Comparison of ENCODE assay signal across 12 mouse cellular contexts in the genomic region with DNA sequence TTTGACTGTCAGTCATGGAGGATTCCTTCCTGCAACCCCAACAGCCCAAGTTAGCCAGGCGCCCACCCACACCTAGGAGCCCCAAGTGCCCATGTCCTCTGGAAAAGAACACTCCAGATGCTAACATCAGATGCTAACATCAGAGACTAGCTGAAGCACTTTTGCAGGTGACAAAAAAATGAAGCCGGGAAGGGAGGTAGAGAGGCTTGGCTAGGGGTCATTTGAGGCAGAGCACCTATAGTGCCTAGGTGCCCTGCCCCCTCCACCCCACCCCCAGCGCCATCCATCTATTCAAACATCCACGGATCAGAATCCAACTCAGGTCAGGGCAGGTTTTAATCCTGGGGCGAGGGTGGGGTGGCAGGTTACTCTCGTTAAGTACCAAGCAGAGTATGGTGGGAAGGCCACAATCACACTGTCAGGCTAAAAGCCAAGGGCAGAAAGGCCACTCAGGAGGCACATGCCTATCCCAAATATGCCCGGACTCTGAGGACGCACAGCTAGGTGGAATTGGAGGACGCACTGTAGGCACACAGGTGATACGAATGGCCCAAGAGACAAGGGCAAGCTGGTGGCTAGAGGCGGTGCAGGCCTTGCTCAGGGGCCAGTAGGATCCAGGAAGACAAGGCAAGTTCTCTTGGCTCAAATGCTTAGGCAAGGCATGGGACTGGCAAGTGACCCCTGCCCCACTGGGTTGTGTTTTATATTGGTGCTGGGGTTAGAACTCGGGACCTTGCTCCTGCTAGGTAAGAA. TPM values are rescaled to one million over a fixed set of nuclear protein-coding genes. Genes with fewer than 3 reads are reported as not detected.
DNase-seq lines count a peak whose midpoint lies in the region; ATAC-seq and TF ChIP-seq lines count a peak whose summit lies in the region.
"Had no signal": no experiment of that assay in that cellular context is flagged by ENCODE, and none has a peak within 500 bp of the region (broad histone marks: within the 10 kb centered on the region; RNA-seq: fewer than 3 reads in every experiment).

No protein-coding gene starts in this region.

- H3K4me3 ChIP-seq in forebrain, postnatal 0 days (ENCODE audit: low read depth, low read length) = no peak overlapping the region
- H3K4me3 ChIP-seq in forebrain, embryonic 16.5 days (replicated peaks; ENCODE audit: low read length) = no peak overlapping the region
- 0 out of 2 replicates have a peak overlapping the region, but pooled peaks have one; percentile 13 for H3K4me3 ChIP-seq in liver, embryonic 11.5 days (ENCODE audit: low read depth, low read length)
- no peak overlapping the region for H3K4me3 ChIP-seq in hindbrain, embryonic 16.5 days (ENCODE audit: low read length)
- no peak overlapping the region for H3K4me3 ChIP-seq in neural tube, embryonic 13.5 days

- ATAC-seq in forebrain, postnatal 0 days = no peak
- no peak for ATAC-seq in forebrain, embryonic 16.5 days
- no peak for ATAC-seq in liver, embryonic 11.5 days (replicated peaks; ENCODE audit: low FRiP score)
- no peak for ATAC-seq in hindbrain, embryonic 16.5 days
- ATAC-seq in neural tube, embryonic 13.5 days (ENCODE audit: low read depth) = no peak

- no peak overlapping the region for H3K27ac ChIP-seq in forebrain, postnatal 0 days (ENCODE audit: low read depth, low read length)
- H3K27ac ChIP-seq in forebrain, embryonic 16.5 days (ENCODE audit: low read length) = no peak overlapping the region
- peak overlapping the region; percentile 21; the same call in 1 of the 2 replicates for H3K27ac ChIP-seq in liver, embryonic 11.5 days (ENCODE audit: low read depth, low read length)
- H3K27ac ChIP-seq in hindbrain, embryonic 16.5 days (ENCODE audit: low read depth, low read length) = no peak overlapping the region
- no peak overlapping the region for H3K27ac ChIP-seq in neural tube, embryonic 13.5 days (replicated peaks)
- H3K27ac ChIP-seq: kidney, embryonic 15.5 days; lung, embryonic 15.5 days had no signal

- H3K4me2 ChIP-seq in forebrain, postnatal 0 days (ENCODE audit: low read depth) = 0 out of 2 replicates have a peak overlapping the region, but pooled peaks have one; percentile 63
- no peak overlapping the region for H3K4me2 ChIP-seq in forebrain, embryonic 16.5 days (ENCODE audit: low read length)
- H3K4me2 ChIP-seq in liver, embryonic 11.5 days = peak overlapping the region; percentile 92
- peak overlapping the region; percentile 70; the same call in 1 of the 2 replicates for H3K4me2 ChIP-seq in hindbrain, embryonic 16.5 days (ENCODE audit: low read length)
- H3K4me2 ChIP-seq in neural tube, embryonic 13.5 days = peak overlapping the region; percentile 18; the same call in 1 of the 2 replicates

- 81% methylated on average over 12 of the region's 12 CpGs for WGBS in forebrain, postnatal 0 days
- WGBS in forebrain, embryonic 16.5 days = 82% methylated on average over 12 of the region's 12 CpGs
- WGBS in liver, embryonic 11.5 days = 83% methylated on average over 12 of the region's 12 CpGs
- 89% methylated on average over 12 of the region's 12 CpGs for WGBS in hindbrain, embryonic 16.5 days
- WGBS in neural tube, embryonic 13.5 days = 84% methylated on average over 12 of the region's 12 CpGs

- no peaks in the 10 kb centered on the region for H3K27me3 ChIP-seq in forebrain, postnatal 0 days (ENCODE audit: insufficient read depth, low read length)
- peaks cover 2% of the 10 kb centered on the region; the same call in 1 of the 2 replicates for H3K27me3 ChIP-seq in forebrain, embryonic 16.5 days (replicated peaks; ENCODE audit: control insufficient read depth, insufficient read depth, low read length)
- no peaks in the 10 kb centered on the region; the same call in 1 of the 2 replicates for H3K27me3 ChIP-seq in liver, embryonic 11.5 days (replicated peaks; ENCODE audit: control insufficient read depth, insufficient read depth, low read length)
- H3K27me3 ChIP-seq in hindbrain, embryonic 16.5 days (replicated peaks; ENCODE audit: control insufficient read depth, insufficient read depth, low read length) = no peaks in the 10 kb centered on the region
- H3K27me3 ChIP-seq in neural tube, embryonic 13.5 days = peaks cover 21% of the 10 kb centered on the region
- H3K27me3 ChIP-seq: kidney, embryonic 15.5 days had no signal

- DNase-seq in forebrain, postnatal 0 days = no peak
- no peak for DNase-seq in liver, embryonic 11.5 days (ENCODE audit: low spot score)
- no peak for DNase-seq in liver
- no peak for DNase-seq in lung, postnatal 4 days
- no peak for DNase-seq in heart, adult 18-20 months
- DNase-seq: retina, postnatal 1 day had no signal

- H3K9ac ChIP-seq in forebrain, postnatal 0 days = no peak overlapping the region
- no peak overlapping the region for H3K9ac ChIP-seq in forebrain, embryonic 16.5 days (replicated peaks; ENCODE audit: low read depth, low read length)
- H3K9ac ChIP-seq in liver, embryonic 11.5 days (ENCODE audit: low read depth, low read length) = no peak overlapping the region
- no peak overlapping the region for H3K9ac ChIP-seq in hindbrain, embryonic 16.5 days (ENCODE audit: low read depth, low read length)
- H3K9ac ChIP-seq in neural tube, embryonic 13.5 days = no peak overlapping the region
- H3K9ac ChIP-seq: kidney, embryonic 15.5 days; lung, embryonic 15.5 days had no signal

- no peaks in the 10 kb centered on the region for H3K4me1 ChIP-seq in forebrain, postnatal 0 days (ENCODE audit: insufficient read depth)
- peaks cover 14% of the 10 kb centered on the region for H3K4me1 ChIP-seq in forebrain, embryonic 16.5 days (replicated peaks; ENCODE audit: control insufficient read depth, insufficient read depth, low read length)
- H3K4me1 ChIP-seq in liver, embryonic 11.5 days (replicated peaks; ENCODE audit: control insufficient read depth, insufficient read depth, low read length) = peaks cover 29% of the 10 kb centered on the region
- peaks cover 6% of the 10 kb centered on the region; the same call in 1 of the 2 replicates for H3K4me1 ChIP-seq in hindbrain, embryonic 16.5 days (ENCODE audit: control insufficient read depth, insufficient read depth, low read depth, low read length)
- peaks cover 7% of the 10 kb centered on the region; the same call in 1 of the 2 replicates for H3K4me1 ChIP-seq in neural tube, embryonic 13.5 days (replicated peaks)

- H3K9me3 ChIP-seq in forebrain, postnatal 0 days (ENCODE audit: low read length) = no peaks in the 10 kb centered on the region
- H3K9me3 ChIP-seq in forebrain, embryonic 16.5 days (ENCODE audit: control insufficient read depth, low read length) = no peaks in the 10 kb centered on the region
- no peaks in the 10 kb centered on the region for H3K9me3 ChIP-seq in liver, embryonic 11.5 days (ENCODE audit: control insufficient read depth, low read length)
- H3K9me3 ChIP-seq in hindbrain, embryonic 16.5 days (ENCODE audit: control insufficient read depth, low read length) = no peaks in the 10 kb centered on the region
- H3K9me3 ChIP-seq in neural tube, embryonic 13.5 days = 0 out of 2 replicates have a peak, but pooled peaks cover 3% of the 10 kb centered on the region
- H3K9me3 ChIP-seq: G1E; kidney, embryonic 15.5 days; lung, embryonic 15.5 days had no signal

- TF ChIP-seq CTCF in forebrain, postnatal 0 days (IDR thresholded peaks at IDR 0.05; ENCODE audit: low read depth) = no peak

- H3K36me3 ChIP-seq in forebrain, postnatal 0 days (ENCODE audit: insufficient read depth) = peaks cover 5% of the 10 kb centered on the region; the same call in 1 of the 2 replicates
- no peaks in the 10 kb centered on the region for H3K36me3 ChIP-seq in forebrain, embryonic 16.5 days (ENCODE audit: control insufficient read depth, insufficient read depth)
- H3K36me3 ChIP-seq in liver, embryonic 11.5 days (ENCODE audit: control insufficient read depth, insufficient read depth, low read length) = no peaks in the 10 kb centered on the region
- H3K36me3 ChIP-seq in hindbrain, embryonic 16.5 days (ENCODE audit: control insufficient read depth, insufficient read depth, low read length) = 0 out of 2 replicates have a peak, but pooled peaks cover 3% of the 10 kb centered on the region
- H3K36me3 ChIP-seq in neural tube, embryonic 13.5 days = no peaks in the 10 kb centered on the region; the same call in 1 of the 2 replicates
- H3K36me3 ChIP-seq: G1E; kidney, embryonic 15.5 days; lung, embryonic 15.5 days had no signal

RNA-seq across cellular contexts. Expression of a gene that starts 1.6 kb away (rescaled TPM):
- total RNA-seq in forebrain, postnatal 0 days (2014; rRNA removed) = 24.9 and 25.0 TPM in 2 replicates
- polyA plus RNA-seq in forebrain, postnatal 0 days (2015; fragmentation: Nextera tagmentation; extraction: Ambion mirVana) = 13.9 and 19.7 TPM in 2 replicates
- 11.3 and 13.4 TPM in 2 replicates for polyA plus RNA-seq in forebrain, embryonic 16.5 days (2015; fragmentation: Nextera tagmentation; extraction: Ambion mirVana)
- polyA plus RNA-seq in liver, embryonic 11.5 days (2014; fragmentation: Nextera tagmentation; extraction: Ambion mirVana) = 4.1 and 4.8 TPM in 2 replicates
- 27.2 and 28.1 TPM in 2 replicates for polyA plus RNA-seq in hindbrain, embryonic 16.5 days (2015; fragmentation: Nextera tagmentation; extraction: Ambion mirVana)
- polyA plus RNA-seq in neural tube, embryonic 13.5 days (2015; fragmentation: Nextera tagmentation; extraction: Ambion mirVana) = 8.1 and 10.3 TPM in 2 replicates
- total RNA-seq in heart, adult 18-20 months (2021) = 10 to 100 TPM in 1 of 2 experiments, 1 to 10 TPM in 1; 8.9 to 10.7 TPM

RNA-seq across cellular contexts. Expression of a gene that starts 18.1 kb away (rescaled TPM):
- 56.0 and 58.3 TPM in 2 replicates for total RNA-seq in forebrain, postnatal 0 days (2014; rRNA removed)
- 40.7 and 44.2 TPM in 2 replicates for polyA plus RNA-seq in forebrain, postnatal 0 days (2015; fragmentation: Nextera tagmentation; extraction: Ambion mirVana)
- polyA plus RNA-seq in forebrain, embryonic 16.5 days (2015; fragmentation: Nextera tagmentation; extraction: Ambion mirVana) = 37.4 and 38.6 TPM in 2 replicates
- 23.3 and 29.0 TPM in 2 replicates for polyA plus RNA-seq in liver, embryonic 11.5 days (2014; fragmentation: Nextera tagmentation; extraction: Ambion mirVana)
- polyA plus RNA-seq in hindbrain, embryonic 16.5 days (2015; fragmentation: Nextera tagmentation; extraction: Ambion mirVana) = 41.9 and 44.2 TPM in 2 replicates
- 34.1 TPM in 2 replicates for polyA plus RNA-seq in neural tube, embryonic 13.5 days (2015; fragmentation: Nextera tagmentation; extraction: Ambion mirVana)
- total RNA-seq in heart, adult 18-20 months (2021) = 10 to 100 TPM; 15.1 to 17.5 TPM

RNA-seq across cellular contexts. Expression of a gene that starts 21.9 kb away (rescaled TPM):
- total RNA-seq in forebrain, postnatal 0 days (2014; rRNA removed) = 36.0 and 41.9 TPM in 2 replicates
- 95.6 and 98.3 TPM in 2 replicates for polyA plus RNA-seq in forebrain, postnatal 0 days (2015; fragmentation: Nextera tagmentation; extraction: Ambion mirVana)
- polyA plus RNA-seq in forebrain, embryonic 16.5 days (2015; fragmentation: Nextera tagmentation; extraction: Ambion mirVana) = 66.1 and 71.0 TPM in 2 replicates
- polyA plus RNA-seq in liver, embryonic 11.5 days (2014; fragmentation: Nextera tagmentation; extraction: Ambion mirVana) = 122 and 138 TPM in 2 replicates
- 75.3 and 81.1 TPM in 2 replicates for polyA plus RNA-seq in hindbrain, embryonic 16.5 days (2015; fragmentation: Nextera tagmentation; extraction: Ambion mirVana)
- polyA plus RNA-seq in neural tube, embryonic 13.5 days (2015; fragmentation: Nextera tagmentation; extraction: Ambion mirVana) = 79.1 and 81.1 TPM in 2 replicates
- total RNA-seq in heart, adult 18-20 months (2021) = 10 to 100 TPM; 36.3 to 37.8 TPM
